Mouse (Mus musculus) kidney, adult 2 months (tissue): Measurements from ENCODE around the gene Snx15. TPM values are rescaled to one million over a fixed set of nuclear protein-coding genes. Genes with fewer than 3 reads are reported as not detected.

ENCODE experiments used
- DNase-seq: peaks from one replicate; pipeline ENCODE4 v3.0.0; 2021
- H3K27ac ChIP-seq: fragments of 200-500 bp; 2 replicates; pipeline ENCODE4 v1.5.1; 2012; ENCODE audit warnings: low read depth, low read length, control low read depth, inconsistent platforms; ENCODE audit not compliant: insufficient read depth
- H3K27me3 ChIP-seq: fragments of 200-500 bp; replicated peaks from 2 replicates; pipeline ENCODE4 v1.6.1; 2012; ENCODE audit warnings: mild to moderate bottlenecking, moderate library complexity, low read length, inconsistent platforms; ENCODE audit not compliant: control insufficient read depth, insufficient read depth
- H3K36me3 ChIP-seq: fragments of 200-500 bp; 2 replicates; pipeline ENCODE4 v1.6.1; 2012; ENCODE audit warnings: mild to moderate bottlenecking, moderate library complexity, low read length, inconsistent platforms; ENCODE audit not compliant: control insufficient read depth, insufficient read depth
- H3K4me1 ChIP-seq: fragments of 200-500 bp; 2 replicates; pipeline ENCODE4 v1.6.1; 2011; ENCODE audit warnings: low read length; ENCODE audit not compliant: control insufficient read depth, insufficient read depth
- H3K4me3 ChIP-seq: fragments of 200-500 bp; 2 replicates; pipeline ENCODE4 v1.5.1; 2011; ENCODE audit warnings: mild to moderate bottlenecking, low read depth, low read length, control low read depth; ENCODE audit not compliant: insufficient read depth
- CTCF ChIP-seq: fragments of 200-500 bp; conservative IDR thresholded peaks from 2 replicates; pipeline ENCODE4 v1.5.1; 2011; ENCODE audit warnings: low read depth, mild to moderate bottlenecking, control low read depth, low read length, moderate library complexity, mixed read lengths; ENCODE audit not compliant: insufficient read depth, insufficient read length
- POLR2A ChIP-seq: fragments of 200-500 bp; IDR thresholded peaks from one replicate; pipeline ENCODE4 v1.6.1; 2011; ENCODE audit warnings: low read depth, low read length, control low read depth
- WGBS: fragments of 180-500 bp; shearing (Covaris S2); methylation state at CpG from one replicate; pipeline ENCODE4 v1.1.7; 2018; 5-methylcytosine and 5-hydroxymethylcytosine counted together
- polyA plus RNA-seq: library from polyadenylated mRNA; depleted of rRNA; stranded (reverse); fragments of >200 nt; gene quantifications from 2 replicates; pipeline ENCODE4 v1.2.3, GENCODE M21; 2012; rRNA removed

The Snx15 gene
- 28.7 and 35.0 TPM in 2 replicates for polyA plus RNA-seq

- Histone ChIP-seq H3K27me3 (no peaks in the 10 kb centered on the region), H3K4me1 (peaks cover 2% of the 10 kb centered on the region; the same call in 1 of the 2 replicates), H3K36me3 (no peaks in the 10 kb centered on the region), H3K4me3 (peak within 1 kb of the TSS; percentile 91), H3K27ac (peak within 1 kb of the TSS; percentile 98)
- no peak for TF ChIP-seq POLR2A
- no peak for TF ChIP-seq CTCF
- peak; percentile 99 for DNase-seq
- under 1% methylated on average over 32 of the region's 32 CpGs for WGBS
Measured at GRCm38 (mm10) chr19:6127760-6128341, at the start of gene Snx15. TSS of gene Snx15 (minus strand) at chr19:6128304.

GRCm38 (mm10) chr19:6174771-6175170 is 46.7 kb upstream of the Snx15 start:
- no peak for DNase-seq
- 42% methylated on average over 5 of the region's 5 CpGs for WGBS
- no peak overlapping the region for H3K27ac ChIP-seq

GRCm38 (mm10) chr19:6171215-6171614 is 43.1 kb upstream of the Snx15 start:
- WGBS, result 67% methylated on average over 8 of the region's 8 CpGs
- H3K27ac ChIP-seq, result no peak overlapping the region
- peak; percentile 56 for DNase-seq

More at GRCm38 (mm10) chr19:6174771-6175170, 46.7 kb upstream of the Snx15 start:
- no peaks in the 10 kb centered on the region for H3K36me3 ChIP-seq
- TF ChIP-seq CTCF (no peak), POLR2A (no peak)
- H3K4me1 ChIP-seq, result no peaks in the 10 kb centered on the region
- no peak overlapping the region for H3K4me3 ChIP-seq
- no peaks in the 10 kb centered on the region for H3K27me3 ChIP-seq

GRCm38 (mm10) chr19:6166750-6167149 is 38.6 kb upstream of the Snx15 start:
- DNase-seq, result no peak
- TF ChIP-seq CTCF, result 0 out of 2 replicates have a peak, but pooled peaks have one; percentile 5
- no peak for TF ChIP-seq POLR2A
- Histone ChIP-seq H3K36me3 (no peaks in the 10 kb centered on the region), H3K4me3 (no peak overlapping the region), H3K27me3 (no peaks in the 10 kb centered on the region), H3K4me1 (no peaks in the 10 kb centered on the region), H3K27ac (no peak overlapping the region)
- 80% methylated on average over 4 of the region's 4 CpGs for WGBS

More at GRCm38 (mm10) chr19:6171215-6171614, 43.1 kb upstream of the Snx15 start:
- H3K27me3 ChIP-seq, result no peaks in the 10 kb centered on the region
- H3K36me3 ChIP-seq, result no peaks in the 10 kb centered on the region
- TF ChIP-seq POLR2A (no peak), CTCF (no peak)
- no peak overlapping the region for H3K4me3 ChIP-seq
- H3K4me1 ChIP-seq, result no peaks in the 10 kb centered on the region

- Histone ChIP-seq H3K27ac (peak overlapping the region; percentile 10; the same call in 1 of the 2 replicates), H3K4me3 (peak overlapping the region; percentile 45), H3K4me1 (no peaks in the 10 kb centered on the region), H3K36me3 (no peaks in the 10 kb centered on the region), H3K27me3 (no peaks in the 10 kb centered on the region)
- peak; percentile 75 for DNase-seq
- WGBS, result 56% methylated on average over 10 of the region's 10 CpGs
- TF ChIP-seq POLR2A (no peak), CTCF (no peak)
Measured at GRCm38 (mm10) chr19:6163872-6164547, 35.9 kb upstream of the Snx15 start.

- Histone ChIP-seq H3K27ac (no peak overlapping the region), H3K36me3 (no peaks in the 10 kb centered on the region), H3K27me3 (no peaks in the 10 kb centered on the region), H3K4me1 (no peaks in the 10 kb centered on the region), H3K4me3 (no peak overlapping the region)
- 56% methylated on average over 6 of the region's 6 CpGs for WGBS
- no peak for DNase-seq
- TF ChIP-seq POLR2A (no peak), CTCF (no peak)
Measured at GRCm38 (mm10) chr19:6157220-6157619, 29.1 kb upstream of the Snx15 start.

- WGBS, result 48% methylated on average over 8 of the region's 8 CpGs
- H3K4me1 ChIP-seq, result no peaks in the 10 kb centered on the region
Measured at GRCm38 (mm10) chr19:6156372-6156771, 28.3 kb upstream of the Snx15 start.

More at GRCm38 (mm10) chr19:6156372-6156771, 28.3 kb upstream of the Snx15 start:
- no peak overlapping the region for H3K27ac ChIP-seq
- H3K27me3 ChIP-seq, result no peaks in the 10 kb centered on the region
- H3K4me3 ChIP-seq, result no peak overlapping the region
- DNase-seq, result peak; percentile 70
- no peak for TF ChIP-seq POLR2A
- TF ChIP-seq CTCF, result no peak; the same call in 1 of the 2 replicates
- H3K36me3 ChIP-seq, result no peaks in the 10 kb centered on the region
